Mouse (Mus musculus): ENCODE measurements around the gene Cd248. TPM values are rescaled to one million over a fixed set of nuclear protein-coding genes. Genes with fewer than 3 reads are reported as not detected.

Cd248 gene
- total RNA-seq, 1 experiment from 2014 or later: 0.41 TPM

GRCm38 (mm10) chr19:5051515-5051914 lies 16.4 kb upstream of the Cd248 start:
- ATAC-seq (replicated peaks; ENCODE audit: low read depth, poor library complexity, severe bottlenecking): no peak

DNA sequence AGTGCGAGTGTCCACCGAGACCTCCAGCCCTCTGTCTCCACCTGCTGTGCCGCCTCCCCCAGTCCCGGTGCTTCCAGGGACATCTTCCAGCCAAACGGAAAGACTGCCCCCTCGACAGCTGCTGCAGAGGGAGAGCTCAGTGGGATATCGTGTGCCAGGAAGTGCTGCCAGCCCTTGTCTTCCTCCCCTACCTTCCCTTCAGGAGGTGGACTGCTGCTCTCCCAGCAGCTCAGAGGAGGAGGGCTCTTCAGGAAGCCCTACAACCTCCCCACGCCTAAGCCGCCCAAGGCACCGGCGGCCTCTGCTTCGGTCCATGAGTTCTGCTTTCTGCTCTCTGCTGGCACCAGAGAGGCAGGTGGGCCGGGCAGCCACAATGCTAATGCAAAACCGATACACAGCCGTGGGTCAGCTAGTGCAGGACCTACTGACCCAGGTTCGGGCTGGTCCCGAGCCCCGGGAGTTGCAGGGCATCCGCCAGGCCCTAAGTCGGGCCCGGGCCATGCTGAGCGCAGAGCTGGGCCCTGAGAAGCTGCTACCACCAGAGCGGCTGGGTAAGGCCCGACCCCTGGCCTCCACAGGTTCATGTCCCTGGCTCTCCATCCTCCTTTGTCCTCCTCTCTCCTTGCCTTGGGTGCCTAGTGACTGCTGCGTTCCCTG lies 15.6 kb upstream of the Cd248 start:
- no peak for ATAC-seq (replicated peaks; ENCODE audit: low read depth, poor library complexity, severe bottlenecking)

GRCm38 (mm10) chr19:5052853-5053252 lies 15.0 kb upstream of the Cd248 start:
- no peak for ATAC-seq (replicated peaks; ENCODE audit: low read depth, poor library complexity, severe bottlenecking)

DNA sequence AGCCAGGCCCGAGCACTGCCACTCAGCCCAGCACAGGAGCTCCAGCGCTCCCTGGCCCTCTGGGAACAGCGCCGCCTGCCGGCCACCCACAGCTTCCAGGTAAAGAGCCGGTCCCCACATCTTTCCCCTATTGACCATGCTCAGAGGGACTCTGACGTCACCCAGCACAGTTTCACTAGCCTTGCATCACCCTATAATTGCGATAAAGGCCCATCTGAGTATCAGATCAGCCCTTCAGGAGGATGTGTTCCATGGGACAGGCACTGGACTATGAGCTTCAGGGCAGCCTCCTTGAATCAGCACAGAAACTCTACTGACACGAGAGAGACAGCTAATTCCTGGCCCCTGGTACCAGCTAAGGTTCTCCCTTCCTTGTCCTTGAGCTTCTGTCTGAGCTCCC lies 14.0 kb upstream of the Cd248 start:
- peak; percentile 40; the same call in 1 of the 2 replicates for ATAC-seq (replicated peaks; ENCODE audit: low read depth, poor library complexity, severe bottlenecking)

DNA sequence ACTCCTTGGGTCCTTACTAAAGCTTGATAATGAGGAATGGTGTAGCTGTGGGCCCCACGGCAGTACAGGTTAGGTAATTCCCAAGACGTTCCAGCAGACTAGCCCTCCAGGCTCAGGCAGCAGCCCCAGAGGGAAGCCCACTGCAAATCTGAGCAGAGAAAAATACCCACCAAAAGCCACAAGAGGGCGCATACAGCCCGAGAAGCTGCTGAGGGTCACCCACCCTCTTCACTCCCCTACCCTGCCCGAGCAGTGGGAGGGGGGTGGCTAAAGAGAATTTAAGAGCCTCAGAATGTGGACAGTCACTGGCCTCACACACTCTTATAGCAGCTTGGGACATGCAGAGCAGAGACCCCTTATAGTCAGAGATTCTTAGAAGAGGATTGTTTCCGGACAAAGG lies 11.6 kb upstream of the Cd248 start:
- ATAC-seq (replicated peaks; ENCODE audit: low read depth, poor library complexity, severe bottlenecking): peak; percentile 30; the same call in 1 of the 2 replicates

DNA sequence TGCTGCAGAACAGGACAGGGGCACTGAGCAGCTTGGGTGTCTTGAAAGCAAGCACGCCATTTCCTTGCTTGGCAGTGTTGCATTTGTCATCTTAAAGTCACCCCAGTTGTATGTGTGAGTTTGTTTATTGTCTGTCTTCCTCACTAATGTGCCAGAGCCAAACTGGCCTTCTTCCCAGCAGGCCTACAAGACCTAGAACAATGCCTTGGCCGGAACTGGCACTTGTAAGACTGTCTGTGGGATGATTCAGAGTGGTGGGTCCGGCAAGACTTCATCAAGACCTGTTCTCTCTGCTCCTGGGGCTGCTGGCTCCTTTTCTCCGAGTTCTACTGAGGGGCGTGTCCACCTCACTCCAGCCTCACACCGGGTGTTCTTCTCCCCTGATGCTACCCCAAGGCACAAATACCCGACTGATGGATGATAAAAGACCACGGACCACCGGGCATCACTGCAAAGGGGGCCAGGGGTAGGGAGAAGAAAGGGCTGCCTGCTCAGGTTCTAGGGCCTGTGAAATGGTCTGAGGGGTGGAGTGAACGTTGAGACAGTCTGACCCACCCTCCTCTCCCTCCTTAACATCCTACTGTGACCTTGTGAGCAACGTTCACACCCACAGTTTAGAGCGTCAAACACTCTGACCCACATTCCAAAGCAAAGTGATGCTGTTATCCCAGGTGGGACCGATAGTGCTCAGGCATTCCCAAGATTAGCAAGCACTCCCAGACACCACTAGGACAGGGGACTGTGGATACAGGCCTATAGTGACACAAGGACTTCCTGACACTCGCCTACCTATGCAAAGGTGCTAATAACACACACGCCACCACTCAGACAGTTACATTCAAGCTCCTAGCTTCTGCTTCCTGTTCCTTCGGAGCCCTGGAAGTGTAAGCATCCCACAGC lies 9.8 kb upstream of the Cd248 start:
- no peak for ATAC-seq (replicated peaks; ENCODE audit: low read depth, poor library complexity, severe bottlenecking)

DNA sequence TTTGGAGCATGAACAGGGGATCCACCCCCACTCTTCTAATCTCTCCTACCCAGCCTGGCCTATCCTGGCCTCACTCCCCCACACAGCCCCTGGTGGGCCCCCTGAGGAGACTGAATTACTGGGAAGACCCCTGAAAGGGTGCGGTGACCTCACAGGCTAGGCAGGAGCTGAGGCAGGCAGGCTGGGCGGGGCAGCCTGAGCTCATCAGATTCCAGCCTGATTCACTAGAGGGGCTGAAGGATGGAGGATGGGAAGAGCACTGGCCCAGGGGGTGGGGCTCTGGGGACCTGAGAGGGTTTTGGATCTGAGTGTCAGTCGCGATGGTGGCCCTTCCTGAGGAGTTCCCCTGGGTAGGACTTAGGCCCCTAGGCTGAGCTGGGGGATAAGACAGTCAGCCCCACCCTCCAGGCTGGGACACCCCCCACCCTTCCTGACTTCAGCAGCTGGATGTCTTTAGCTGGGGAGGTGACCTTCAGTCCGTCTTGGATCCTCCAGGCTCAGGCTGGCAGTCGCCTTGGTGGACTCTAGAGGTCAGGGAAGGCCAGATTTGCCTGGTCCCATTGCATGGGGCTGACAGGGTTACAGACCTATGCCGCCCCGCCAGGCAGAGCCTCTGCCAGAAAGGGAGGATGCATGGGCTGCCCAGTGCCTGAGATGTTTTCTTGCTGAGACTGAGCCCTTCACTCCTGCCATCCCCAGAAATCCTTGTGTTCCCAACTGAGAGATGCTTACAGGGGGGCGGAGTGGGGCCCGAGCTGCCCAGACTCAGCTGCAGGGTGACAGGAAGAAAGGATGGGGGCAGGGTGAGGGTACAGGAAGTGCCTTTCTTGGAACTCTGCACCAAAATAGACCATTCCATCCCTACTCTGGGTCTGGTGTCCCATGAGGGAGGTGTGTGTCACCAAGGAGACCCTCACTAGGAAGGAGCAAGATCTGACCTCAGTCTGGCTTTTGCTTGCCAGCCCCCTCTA lies 8.8 kb upstream of the Cd248 start:
- no peak for ATAC-seq (replicated peaks; ENCODE audit: low read depth, poor library complexity, severe bottlenecking)

GRCm38 (mm10) chr19:5060365-5061330 lies 7.2 kb upstream of the Cd248 start:
- no peak for ATAC-seq (replicated peaks; ENCODE audit: low read depth, poor library complexity, severe bottlenecking)

DNA sequence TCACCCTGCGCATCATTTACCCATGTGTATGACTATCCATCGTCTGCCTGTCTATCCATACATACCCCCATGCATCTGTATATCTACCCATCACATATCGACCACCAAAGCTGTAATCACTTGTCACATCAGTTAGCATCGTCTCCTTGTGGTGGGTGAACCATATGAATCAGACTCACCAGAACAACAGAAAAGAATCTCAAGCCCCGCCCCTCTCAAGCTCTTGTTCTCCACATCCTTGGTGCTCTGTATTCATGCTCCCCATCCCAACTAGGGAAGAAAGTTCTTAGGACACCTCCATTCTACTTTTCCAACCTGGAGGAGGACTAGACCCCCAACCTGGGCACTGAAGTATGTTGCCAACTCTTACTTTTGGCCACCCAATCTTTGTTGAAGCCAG lies 5.8 kb upstream of the Cd248 start:
- no peak for ATAC-seq (replicated peaks; ENCODE audit: low read depth, poor library complexity, severe bottlenecking)

DNA sequence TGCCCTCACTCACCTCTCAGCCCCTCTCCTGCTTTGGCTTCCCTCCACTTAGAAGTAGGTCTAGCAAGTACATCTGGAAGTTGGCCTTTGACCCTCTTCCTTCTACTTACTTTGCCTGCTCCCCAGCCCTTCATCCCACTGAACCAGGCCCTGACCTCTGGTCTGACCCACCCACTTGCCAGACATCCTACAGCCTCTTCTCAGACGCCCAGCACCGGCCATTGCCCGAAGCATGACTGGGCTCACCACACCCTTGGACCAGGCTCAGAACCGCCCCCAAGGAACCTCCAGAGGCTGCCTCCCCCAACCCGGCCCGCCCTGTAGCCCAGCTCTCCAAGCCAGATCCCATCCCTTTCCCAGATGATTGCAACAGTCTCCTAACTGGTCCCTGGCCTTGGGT lies 5.4 kb upstream of the Cd248 start:
- ATAC-seq (replicated peaks; ENCODE audit: low read depth, poor library complexity, severe bottlenecking): no peak

DNA sequence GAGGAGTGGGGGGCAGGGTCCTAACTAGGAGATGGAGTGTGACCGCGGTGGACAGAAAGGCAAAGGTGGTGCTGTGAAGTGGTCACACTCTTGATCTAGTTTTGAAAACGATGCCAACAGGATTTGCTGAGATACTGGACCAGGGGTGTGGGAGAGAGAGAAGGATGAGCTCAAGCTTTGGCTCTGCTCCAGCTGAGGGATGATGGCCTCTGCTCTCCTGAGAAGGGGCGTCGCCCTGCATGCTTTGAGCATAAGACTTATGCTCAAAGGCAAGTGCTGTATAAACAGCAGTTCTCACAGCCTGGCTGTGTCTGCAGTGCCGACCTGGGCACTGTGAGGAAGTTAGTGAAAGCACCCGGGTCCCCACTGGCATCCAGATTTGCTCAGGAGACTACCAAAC lies 2.8 kb upstream of the Cd248 start:
- no peak for ATAC-seq (replicated peaks; ENCODE audit: low read depth, poor library complexity, severe bottlenecking)

DNA sequence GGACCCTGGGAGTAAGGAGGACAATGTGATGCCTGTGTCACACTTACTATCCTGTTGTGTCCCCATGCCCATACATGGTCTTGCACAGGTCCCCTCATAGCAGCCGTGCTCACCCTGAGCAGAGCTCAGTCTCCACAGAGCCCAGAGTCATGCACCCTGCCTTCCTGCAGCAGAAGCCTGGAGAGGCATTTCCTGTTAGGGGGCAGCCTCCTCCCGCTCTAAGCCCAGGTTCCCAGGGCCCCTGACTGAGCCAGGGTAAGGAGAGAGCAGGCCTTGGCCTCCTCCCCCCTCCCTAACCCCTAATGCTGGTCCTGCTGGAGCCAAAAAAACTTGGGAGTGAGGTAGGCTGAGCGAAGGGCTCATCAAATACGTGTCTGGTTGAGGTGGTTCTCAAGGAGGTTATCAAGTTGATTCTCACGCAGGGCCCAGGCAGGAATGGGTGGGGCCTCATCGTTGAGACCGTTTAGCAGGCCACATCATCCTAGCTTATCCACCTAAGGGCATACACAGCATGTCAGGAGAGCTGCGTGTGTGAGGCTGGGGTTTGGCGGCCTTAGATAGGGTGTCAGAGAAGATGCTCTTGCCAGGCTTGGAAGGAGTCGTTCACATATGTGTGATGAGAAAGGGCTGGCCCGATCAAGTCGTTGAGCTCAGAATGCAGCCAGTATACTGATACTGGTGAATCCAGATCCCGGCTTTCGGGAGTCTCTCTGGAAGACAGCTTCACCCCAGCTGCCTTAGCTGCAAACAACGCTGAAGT lies 658 bp upstream of the Cd248 start:
- ATAC-seq (replicated peaks; ENCODE audit: low read depth, poor library complexity, severe bottlenecking): peak; percentile 55

- ATAC-seq (replicated peaks; ENCODE audit: low read depth, poor library complexity, severe bottlenecking): no peak
These were observed 824 bp downstream of the Cd248 start for GRCm38 (mm10) chr19:5068570-5069234.

- ATAC-seq (replicated peaks; ENCODE audit: low read depth, poor library complexity, severe bottlenecking): no peak
These were observed 1.6 kb downstream of the Cd248 start for GRCm38 (mm10) chr19:5069486-5069885.

- no peak for ATAC-seq (replicated peaks; ENCODE audit: low read depth, poor library complexity, severe bottlenecking)
These were observed 2.1 kb downstream of the Cd248 start for GRCm38 (mm10) chr19:5069978-5070377.

DNA sequence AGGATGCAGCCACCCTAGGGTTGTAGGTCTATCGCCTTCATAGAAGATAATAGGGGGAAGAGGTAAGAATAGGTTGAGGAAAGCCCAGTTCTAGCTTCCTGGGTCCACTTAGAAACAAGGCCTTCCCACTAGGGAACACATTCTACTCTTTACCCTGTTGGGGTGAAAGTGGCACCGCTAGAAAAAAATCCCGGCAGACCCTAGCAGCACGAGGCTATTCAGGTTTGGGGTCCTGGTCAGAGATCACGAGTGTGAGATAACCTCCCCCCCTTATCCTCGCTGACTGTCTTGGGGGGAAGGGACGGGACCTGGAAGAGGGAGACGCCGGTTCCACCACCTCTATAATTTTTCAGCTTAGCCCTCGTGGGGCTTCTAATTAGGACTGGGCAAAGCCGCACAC lies 3.2 kb downstream of the Cd248 start:
- no peak for ATAC-seq (replicated peaks; ENCODE audit: low read depth, poor library complexity, severe bottlenecking)

GRCm38 (mm10) chr19:5071545-5072369 lies 3.9 kb downstream of the Cd248 start:
- ATAC-seq (replicated peaks; ENCODE audit: low read depth, poor library complexity, severe bottlenecking): peak; percentile 76
